Mouse (Mus musculus) midbrain, embryonic 13.5 days (tissue): ENCODE results near the gene Anapc5. TPM values are rescaled to one million over a fixed set of nuclear protein-coding genes. Genes with fewer than 3 reads are reported as not detected.

Experiments used
- ATAC-seq: fragments of 200-750 bp; cut with Nextera tagmentation; 2 replicates; pipeline ENCODE4 v1.8.0; 2017; ENCODE audit warnings: mild to moderate bottlenecking, moderate TSS enrichment, moderate library complexity
- H3K27ac ChIP-seq: fragments of 300-500 bp; sonication (generic); 2 replicates; pipeline ENCODE4 v1.5.1; 2015; ENCODE audit warnings: inconsistent platforms, mild to moderate bottlenecking, moderate library complexity
- H3K27me3 ChIP-seq: fragments of 300-500 bp; sonication (generic); 2 replicates; pipeline ENCODE4 v1.6.1; 2015; ENCODE audit warnings: mild to moderate bottlenecking, inconsistent platforms
- H3K36me3 ChIP-seq: fragments of 300-500 bp; sonication (generic); 2 replicates; pipeline ENCODE4 v1.6.1; 2015; ENCODE audit warnings: mild to moderate bottlenecking, inconsistent platforms
- H3K4me1 ChIP-seq: fragments of 300-500 bp; sonication (generic); replicated peaks from 2 replicates; pipeline ENCODE4 v1.6.1; 2015; ENCODE audit warnings: inconsistent platforms
- H3K4me2 ChIP-seq: fragments of 300-500 bp; sonication (generic); replicated peaks from 2 replicates; pipeline ENCODE4 v1.6.1; 2015; ENCODE audit warnings: moderate library complexity, mild to moderate bottlenecking, inconsistent platforms
- H3K4me3 ChIP-seq: fragments of 300-500 bp; sonication (generic); replicated peaks from 2 replicates; pipeline ENCODE4 v1.5.1; 2015; ENCODE audit warnings: mild to moderate bottlenecking, inconsistent platforms
- H3K9ac ChIP-seq: fragments of 300-500 bp; sonication (generic); replicated peaks from 2 replicates; pipeline ENCODE4 v1.6.1; 2015; ENCODE audit warnings: mild to moderate bottlenecking, inconsistent platforms
- H3K9me3 ChIP-seq: fragments of 300-500 bp; sonication (generic); 2 replicates; pipeline ENCODE4 v1.6.1; 2016; ENCODE audit warnings: mild to moderate bottlenecking, inconsistent platforms
- WGBS: fragments of 180-500 bp; shearing (Covaris S2); methylation state at CpG from one replicate; pipeline ENCODE4 v1.1.7; 2015; 5-methylcytosine and 5-hydroxymethylcytosine counted together
- polyA plus RNA-seq: library from polyadenylated mRNA; unstranded; fragments of >200 nt; fragmentation: Nextera tagmentation; extraction: Ambion mirVana; gene quantifications from 2 replicates; pipeline ENCODE4 v1.2.1, GENCODE M21; 2015

Anapc5 gene
- polyA plus RNA-seq, 1 experiment from 2014 or later, result 540 TPM

DNA sequence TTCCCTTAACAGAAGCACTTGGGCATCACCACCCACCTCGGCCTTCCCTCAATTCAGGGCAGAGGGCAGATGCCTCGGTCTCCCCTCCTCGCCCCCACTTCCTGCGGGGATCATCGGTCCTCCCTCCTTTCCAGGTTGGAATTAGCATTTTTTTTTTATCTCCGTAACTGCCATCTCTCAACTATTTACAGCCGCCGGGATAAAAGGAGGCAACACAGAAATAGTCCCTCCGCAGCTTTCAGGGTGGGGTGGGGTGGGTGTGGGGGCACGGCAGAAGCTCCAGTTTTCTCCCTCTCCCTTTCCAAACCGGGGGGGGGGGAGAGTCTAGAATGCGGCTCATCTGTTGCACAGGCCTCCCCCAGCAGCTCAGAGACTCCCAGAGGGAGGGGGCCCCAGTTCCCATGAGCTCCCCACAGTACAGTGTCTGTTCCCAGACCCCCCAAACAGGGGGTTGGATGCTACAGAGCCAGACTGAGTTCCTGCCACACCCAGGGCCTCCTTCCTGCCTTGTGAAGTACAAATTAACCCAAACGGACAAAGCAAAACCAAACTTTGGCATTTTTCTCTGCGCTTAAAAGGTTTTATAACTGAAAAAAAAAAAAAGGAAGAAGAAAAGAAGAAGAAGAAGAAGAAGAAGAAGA, 45.4 kb downstream of the Anapc5 start:
- H3K4me2 ChIP-seq, result no peak overlapping the region
- WGBS, result 84% methylated on average over 14 of the region's 14 CpGs

DNA sequence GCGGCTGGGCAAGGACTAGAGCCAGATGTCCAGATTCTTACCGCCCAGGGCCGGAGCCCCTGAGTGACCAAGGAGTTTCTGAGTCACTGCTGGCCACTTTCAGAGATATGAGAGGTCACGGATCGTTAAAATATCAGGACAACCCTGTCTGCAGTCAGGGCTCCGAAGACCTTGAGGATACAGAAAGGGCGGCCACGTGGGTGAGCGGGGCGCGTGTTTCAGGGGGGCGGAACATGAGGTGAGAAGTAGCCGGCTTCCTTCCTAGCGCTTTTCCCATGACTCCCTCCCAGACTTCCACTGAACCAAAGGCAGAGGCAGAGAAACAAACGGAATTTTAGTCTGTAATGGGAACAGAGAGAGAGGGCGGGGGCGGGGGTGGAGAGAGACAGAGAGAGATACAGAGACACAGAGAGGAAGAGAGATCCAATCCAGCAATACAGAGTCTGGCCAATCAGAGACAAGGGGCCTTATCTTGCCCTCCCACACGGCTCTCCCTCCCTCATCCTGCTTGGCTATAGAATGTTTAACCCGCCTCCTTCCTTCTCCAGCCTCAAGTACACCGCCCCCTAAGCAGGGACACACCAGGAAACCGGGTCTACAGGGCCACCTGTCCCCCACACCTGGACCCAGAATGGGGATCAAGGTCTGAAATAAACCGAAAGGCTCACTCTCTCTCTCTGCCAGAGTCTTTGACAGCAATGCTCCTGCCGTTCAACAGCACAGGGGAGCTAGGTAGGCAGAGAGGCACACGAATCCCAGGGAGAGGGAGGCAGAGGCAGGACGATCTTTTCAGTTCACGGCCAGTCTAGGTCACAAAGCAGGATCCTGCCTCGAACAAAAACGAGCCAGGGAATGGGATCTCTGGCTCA, 46.2 kb downstream of the Anapc5 start:
- Histone ChIP-seq H3K9me3 (no peaks in the 10 kb centered on the region), H3K4me3 (no peak overlapping the region), H3K36me3 (peaks cover 4% of the 10 kb centered on the region; the same call in 1 of the 2 replicates), H3K27ac (no peak overlapping the region), H3K4me1 (peaks cover 19% of the 10 kb centered on the region), H3K4me2 (no peak overlapping the region), H3K9ac (no peak overlapping the region), H3K27me3 (no peaks in the 10 kb centered on the region)
- no peak for ATAC-seq
- WGBS, result 84% methylated on average over 28 of the region's 28 CpGs

More for the DNA sequence above, 45.4 kb downstream of the Anapc5 start:
- H3K27me3 ChIP-seq, result no peaks in the 10 kb centered on the region
- no peaks in the 10 kb centered on the region for H3K9me3 ChIP-seq
- no peak for ATAC-seq
- no peak overlapping the region for H3K4me3 ChIP-seq
- H3K36me3 ChIP-seq, result peaks cover 4% of the 10 kb centered on the region; the same call in 1 of the 2 replicates
- H3K27ac ChIP-seq, result 0 out of 2 replicates have a peak overlapping the region, but pooled peaks have one; percentile 30
- H3K9ac ChIP-seq, result no peak overlapping the region
- H3K4me1 ChIP-seq, result peaks cover 19% of the 10 kb centered on the region

DNA sequence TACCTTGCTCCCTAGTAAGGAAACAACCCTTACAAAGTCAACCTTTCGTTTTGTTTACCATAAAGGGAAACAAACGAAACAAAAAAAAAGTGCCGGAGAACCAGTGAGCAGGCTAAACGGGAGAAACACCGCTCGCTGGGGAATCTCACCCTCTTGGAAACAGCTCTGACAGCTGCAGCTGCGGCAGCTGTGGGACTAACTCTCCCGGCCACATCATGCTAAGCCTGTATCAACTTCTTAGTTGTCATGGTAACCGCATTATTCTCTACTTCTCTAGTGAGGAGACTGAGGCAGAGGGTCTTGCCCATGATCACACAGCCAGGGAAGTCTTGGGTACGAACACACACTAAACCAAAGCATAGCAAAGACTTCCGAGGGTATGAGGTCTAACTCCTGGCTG, 47.4 kb downstream of the Anapc5 start:
- 71% methylated on average over 11 of the region's 11 CpGs for WGBS
- no peak overlapping the region for H3K4me3 ChIP-seq

DNA sequence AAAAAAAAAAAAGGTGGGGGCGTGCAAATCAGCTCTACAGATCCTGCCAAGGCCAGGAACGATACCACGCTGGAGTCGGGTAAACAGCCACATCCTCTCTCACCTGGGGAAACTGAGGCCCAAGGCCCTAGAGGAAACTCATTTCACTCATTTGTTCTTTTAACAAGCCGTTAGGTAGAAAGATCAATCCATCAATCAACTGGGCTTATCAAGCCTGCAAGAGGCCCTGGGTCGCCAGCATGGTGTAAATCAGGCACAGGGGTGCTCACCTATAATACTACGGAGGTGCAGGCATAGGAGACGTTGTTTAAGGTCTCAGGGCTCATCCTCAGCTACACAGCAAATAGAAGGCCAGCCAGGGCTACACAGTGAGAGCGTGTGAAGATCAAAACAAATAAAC, 49.7 kb downstream of the Anapc5 start:
- no peaks in the 10 kb centered on the region for H3K9me3 ChIP-seq
- WGBS, result 96% methylated on average over 9 of the region's 9 CpGs
- H3K27me3 ChIP-seq, result no peaks in the 10 kb centered on the region
- no peak overlapping the region for H3K4me2 ChIP-seq
- H3K9ac ChIP-seq, result no peak overlapping the region
- peaks cover 12% of the 10 kb centered on the region for H3K36me3 ChIP-seq
- 0 out of 2 replicates have a peak, but pooled peaks cover 5% of the 10 kb centered on the region for H3K4me1 ChIP-seq
- H3K27ac ChIP-seq, result no peak overlapping the region
- H3K4me3 ChIP-seq, result no peak overlapping the region
- ATAC-seq, result no peak

More for the DNA sequence above, 47.4 kb downstream of the Anapc5 start:
- Histone ChIP-seq H3K36me3 (peaks cover 12% of the 10 kb centered on the region), H3K4me2 (no peak overlapping the region), H3K4me1 (peaks cover 14% of the 10 kb centered on the region), H3K27me3 (no peaks in the 10 kb centered on the region), H3K27ac (no peak overlapping the region), H3K9me3 (no peaks in the 10 kb centered on the region), H3K9ac (no peak overlapping the region)
- ATAC-seq, result no peak

DNA sequence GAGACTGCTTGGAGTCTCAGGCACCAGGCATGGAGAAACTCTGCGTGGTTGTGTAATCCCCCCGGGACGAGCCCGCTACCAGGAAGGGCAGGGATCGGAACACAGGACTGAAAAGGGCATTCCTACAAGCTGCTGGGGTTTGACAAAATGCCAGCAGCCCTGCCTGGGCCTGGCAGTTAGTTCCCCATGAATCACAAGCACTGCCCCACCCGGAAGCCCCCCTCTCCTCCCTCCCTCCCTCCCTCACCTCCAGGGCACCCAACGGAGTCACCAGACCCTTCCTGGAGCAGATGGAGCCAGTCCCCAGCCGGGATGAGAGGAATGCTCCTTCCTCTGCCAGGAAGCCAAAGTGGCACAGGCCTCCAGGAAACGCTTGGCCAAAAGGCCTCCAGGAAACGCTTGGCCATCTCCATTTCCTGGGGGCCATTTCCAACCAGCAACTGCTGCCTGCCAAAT, 50.3 kb downstream of the Anapc5 start:
- no peak for ATAC-seq
- 0 out of 2 replicates have a peak overlapping the region, but pooled peaks have one; percentile 15 for H3K9ac ChIP-seq
- H3K36me3 ChIP-seq, result peaks cover 12% of the 10 kb centered on the region
- no peaks in the 10 kb centered on the region for H3K9me3 ChIP-seq
- H3K4me1 ChIP-seq, result 0 out of 2 replicates have a peak, but pooled peaks cover 5% of the 10 kb centered on the region
- WGBS, result 87% methylated on average over 10 of the region's 10 CpGs
- no peak overlapping the region for H3K27ac ChIP-seq
- H3K4me3 ChIP-seq, result no peak overlapping the region
- H3K27me3 ChIP-seq, result no peaks in the 10 kb centered on the region
- H3K4me2 ChIP-seq, result no peak overlapping the region

DNA sequence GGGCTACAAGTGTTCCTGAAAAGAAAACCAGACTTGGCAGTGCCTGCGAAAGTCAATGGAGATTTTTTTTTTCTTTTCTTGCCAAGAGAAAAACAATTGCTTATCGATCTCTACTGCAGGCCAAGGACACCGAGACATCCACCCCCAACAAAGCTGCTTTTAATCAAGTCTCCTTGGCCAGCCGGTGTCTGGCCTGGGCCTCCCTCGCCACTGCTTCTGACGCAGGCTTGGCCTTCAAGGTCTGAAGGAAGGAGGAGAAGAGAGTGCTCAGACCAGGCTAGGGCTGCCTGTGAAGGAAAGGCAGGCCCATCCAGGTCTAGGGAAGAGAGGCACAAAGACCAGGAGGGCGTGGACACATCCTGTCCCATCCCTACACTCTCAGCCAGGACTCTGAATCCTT, 50.8 kb downstream of the Anapc5 start:
- Histone ChIP-seq H3K4me2 (no peak overlapping the region), H3K9ac (peak overlapping the region; percentile 15; the same call in 1 of the 2 replicates), H3K27ac (peak overlapping the region; percentile 47; the same call in 1 of the 2 replicates), H3K9me3 (no peaks in the 10 kb centered on the region), H3K4me1 (0 out of 2 replicates have a peak, but pooled peaks cover 5% of the 10 kb centered on the region), H3K4me3 (no peak overlapping the region), H3K27me3 (no peaks in the 10 kb centered on the region), H3K36me3 (peaks cover 12% of the 10 kb centered on the region)
- no peak for ATAC-seq
- WGBS, result 85% methylated on average over 7 of the region's 7 CpGs

DNA sequence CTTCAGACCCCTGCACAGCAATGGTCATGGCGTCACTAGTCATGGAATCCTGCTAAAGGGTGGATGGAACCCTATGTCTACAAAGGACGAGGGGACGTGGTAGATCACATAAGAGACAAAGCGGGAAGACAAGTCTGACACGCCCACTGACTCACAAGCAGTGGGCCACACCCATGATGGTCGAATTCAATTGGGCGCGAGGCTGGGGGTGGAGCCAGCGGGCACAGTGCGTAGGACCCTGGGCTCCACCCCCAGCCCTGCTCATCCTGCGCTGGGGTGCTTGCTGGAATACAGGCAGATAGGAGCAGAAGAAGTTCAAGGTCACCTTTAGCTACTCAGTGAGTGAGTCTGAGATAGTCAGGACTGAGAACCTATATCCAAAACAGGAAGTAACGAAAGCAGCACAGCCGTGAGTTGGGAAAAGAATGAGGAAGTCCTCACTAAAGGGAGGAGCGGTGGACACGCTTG, 52.0 kb downstream of the Anapc5 start:
- no peaks in the 10 kb centered on the region for H3K27me3 ChIP-seq
- H3K4me3 ChIP-seq, result no peak overlapping the region
- peaks cover 12% of the 10 kb centered on the region for H3K36me3 ChIP-seq
- ATAC-seq, result no peak
- 86% methylated on average over 15 of the region's 15 CpGs for WGBS
- no peaks in the 10 kb centered on the region for H3K9me3 ChIP-seq
- H3K4me1 ChIP-seq, result 0 out of 2 replicates have a peak, but pooled peaks cover 5% of the 10 kb centered on the region
- no peak overlapping the region for H3K27ac ChIP-seq
- no peak overlapping the region for H3K4me2 ChIP-seq
- H3K9ac ChIP-seq, result no peak overlapping the region

DNA sequence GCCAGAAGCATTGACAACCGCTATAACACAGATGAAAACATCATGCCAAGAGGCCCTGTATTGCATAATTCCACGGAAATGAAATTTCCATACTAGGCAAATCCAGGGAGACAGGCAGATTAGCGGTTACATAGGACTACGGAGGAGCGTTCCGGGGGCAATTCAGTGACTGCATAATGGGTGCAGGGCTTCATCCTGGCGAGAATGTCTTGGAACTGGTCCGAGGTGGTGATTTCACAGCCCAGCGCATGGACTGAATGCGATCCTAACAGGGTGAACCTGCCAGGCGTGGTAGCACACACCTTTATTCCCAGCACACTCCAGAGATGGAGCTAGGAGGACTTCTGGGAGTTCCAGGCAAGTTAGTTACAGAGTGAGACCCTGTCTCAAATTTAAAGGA, 53.9 kb downstream of the Anapc5 start:
- Histone ChIP-seq H3K4me2 (no peak overlapping the region), H3K9me3 (no peaks in the 10 kb centered on the region), H3K36me3 (peaks cover 19% of the 10 kb centered on the region), H3K27me3 (no peaks in the 10 kb centered on the region), H3K4me1 (no peaks in the 10 kb centered on the region), H3K4me3 (no peak overlapping the region), H3K9ac (no peak overlapping the region), H3K27ac (no peak overlapping the region)
- no peak for ATAC-seq
- 92% methylated on average over 11 of the region's 11 CpGs for WGBS

DNA sequence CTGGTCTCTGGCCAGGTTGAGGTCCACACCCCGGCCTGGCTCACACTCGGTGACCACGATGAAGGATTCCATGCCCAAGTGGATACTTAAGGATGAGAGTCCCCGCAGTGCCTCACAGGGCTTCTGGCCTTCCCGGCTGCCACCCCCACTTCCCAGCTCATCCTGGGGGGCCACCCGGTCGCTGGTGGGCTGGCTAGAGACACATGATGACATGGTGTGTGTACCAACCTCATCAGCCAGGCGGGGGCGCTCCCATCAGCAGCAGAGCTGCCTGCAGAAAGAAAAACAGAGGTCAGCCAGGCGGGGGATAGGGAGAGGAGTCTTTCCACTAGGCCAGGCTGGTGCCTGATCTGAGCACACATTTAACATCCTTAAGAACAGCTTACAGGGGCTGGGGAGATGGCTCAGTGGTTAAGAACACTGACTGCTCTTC, 57.1 kb downstream of the Anapc5 start:
- H3K27me3 ChIP-seq, result no peaks in the 10 kb centered on the region
- H3K27ac ChIP-seq, result no peak overlapping the region
- H3K4me3 ChIP-seq, result no peak overlapping the region
- ATAC-seq, result no peak
- H3K9ac ChIP-seq, result no peak overlapping the region
- H3K36me3 ChIP-seq, result peaks cover 11% of the 10 kb centered on the region
- no peaks in the 10 kb centered on the region for H3K4me1 ChIP-seq
- WGBS, result 54% methylated on average over 10 of the region's 10 CpGs
- H3K4me2 ChIP-seq, result no peak overlapping the region
- H3K9me3 ChIP-seq, result no peaks in the 10 kb centered on the region

DNA sequence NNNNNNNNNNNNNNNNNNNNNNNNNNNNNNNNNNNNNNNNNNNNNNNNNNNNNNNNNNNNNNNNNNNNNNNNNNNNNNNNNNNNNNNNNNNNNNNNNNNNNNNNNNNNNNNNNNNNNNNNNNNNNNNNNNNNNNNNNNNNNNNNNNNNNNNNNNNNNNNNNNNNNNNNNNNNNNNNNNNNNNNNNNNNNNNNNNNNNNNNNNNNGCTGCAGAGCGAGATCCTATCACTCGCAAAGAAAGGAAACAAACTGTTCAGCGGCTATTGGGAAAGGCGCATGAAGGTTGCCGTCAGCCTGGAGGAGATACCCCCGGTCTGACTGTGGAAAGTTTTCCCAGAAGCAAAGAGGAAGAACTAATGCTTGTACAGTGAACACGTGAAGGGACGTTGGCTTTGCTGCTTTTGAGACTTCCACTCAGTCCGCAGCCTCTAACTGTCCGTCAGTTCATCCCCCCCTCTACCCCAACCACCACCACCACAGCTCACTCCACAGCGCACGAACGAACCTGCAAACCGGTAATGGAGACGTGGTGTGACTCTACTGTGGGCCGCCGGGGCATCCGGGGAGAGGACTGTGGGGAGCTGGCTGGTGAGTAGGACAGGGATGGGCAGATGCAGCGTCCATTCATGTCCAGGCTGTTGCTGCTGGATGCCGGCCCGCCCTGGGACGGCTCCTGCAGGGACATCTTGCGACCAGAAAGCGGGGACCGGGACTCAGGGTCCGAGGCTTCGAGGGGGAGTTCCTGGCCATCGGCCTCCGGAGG, 57.7 kb downstream of the Anapc5 start:
- no peaks in the 10 kb centered on the region for H3K27me3 ChIP-seq
- no peak overlapping the region for H3K4me3 ChIP-seq
- peaks cover 17% of the 10 kb centered on the region for H3K36me3 ChIP-seq
- H3K4me2 ChIP-seq, result no peak overlapping the region
- no peak overlapping the region for H3K9ac ChIP-seq
- no peaks in the 10 kb centered on the region for H3K4me1 ChIP-seq
- WGBS, result 90% methylated on average over 29 of the region's 29 CpGs
- no peak overlapping the region for H3K27ac ChIP-seq
- no peak for ATAC-seq
- no peaks in the 10 kb centered on the region for H3K9me3 ChIP-seq

DNA sequence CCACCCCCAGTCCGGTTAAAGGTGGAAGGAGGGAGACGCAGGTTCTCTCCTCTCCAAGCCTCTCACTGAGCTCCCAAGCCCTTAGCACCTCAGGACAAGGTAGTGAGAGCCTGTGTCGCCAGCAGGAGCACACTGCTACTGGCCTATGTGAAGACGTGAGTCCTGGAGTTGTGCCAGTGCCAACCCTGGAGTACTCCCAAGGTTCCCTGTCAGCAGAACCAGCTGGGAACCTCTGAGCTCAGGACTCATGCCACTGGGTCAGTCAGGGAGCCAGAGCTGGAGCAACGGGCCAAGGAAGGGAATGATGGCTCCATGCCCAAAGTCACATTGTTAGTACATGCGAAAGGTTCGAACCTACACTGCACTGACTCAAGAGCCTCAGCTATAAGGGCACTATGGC, 64.5 kb downstream of the Anapc5 start:
- no peaks in the 10 kb centered on the region for H3K9me3 ChIP-seq
- no peaks in the 10 kb centered on the region for H3K4me1 ChIP-seq
- WGBS, result 96% methylated on average over 7 of the region's 7 CpGs
- no peak overlapping the region for H3K9ac ChIP-seq
- no peak for ATAC-seq
- no peak overlapping the region for H3K27ac ChIP-seq
- H3K4me2 ChIP-seq, result no peak overlapping the region
- H3K36me3 ChIP-seq, result peaks cover 59% of the 10 kb centered on the region
- H3K4me3 ChIP-seq, result no peak overlapping the region
- no peaks in the 10 kb centered on the region for H3K27me3 ChIP-seq
